Mouse (Mus musculus) kidney, adult 2 months (tissue): ENCODE data around the gene Sptb. TPM values are rescaled to one million over a fixed set of nuclear protein-coding genes. Genes with fewer than 3 reads are reported as not detected.

Source experiments
- DNase-seq: peaks from one replicate; pipeline ENCODE4 v3.0.0; 2021
- H3K27ac ChIP-seq: fragments of 200-500 bp; 2 replicates; pipeline ENCODE4 v1.5.1; 2012; ENCODE audit warnings: low read depth, low read length, control low read depth, inconsistent platforms; ENCODE audit not compliant: insufficient read depth
- H3K27me3 ChIP-seq: fragments of 200-500 bp; replicated peaks from 2 replicates; pipeline ENCODE4 v1.6.1; 2012; ENCODE audit warnings: mild to moderate bottlenecking, moderate library complexity, low read length, inconsistent platforms; ENCODE audit not compliant: control insufficient read depth, insufficient read depth
- H3K36me3 ChIP-seq: fragments of 200-500 bp; 2 replicates; pipeline ENCODE4 v1.6.1; 2012; ENCODE audit warnings: mild to moderate bottlenecking, moderate library complexity, low read length, inconsistent platforms; ENCODE audit not compliant: control insufficient read depth, insufficient read depth
- H3K4me1 ChIP-seq: fragments of 200-500 bp; 2 replicates; pipeline ENCODE4 v1.6.1; 2011; ENCODE audit warnings: low read length; ENCODE audit not compliant: control insufficient read depth, insufficient read depth
- H3K4me3 ChIP-seq: fragments of 200-500 bp; 2 replicates; pipeline ENCODE4 v1.5.1; 2011; ENCODE audit warnings: mild to moderate bottlenecking, low read depth, low read length, control low read depth; ENCODE audit not compliant: insufficient read depth
- CTCF ChIP-seq: fragments of 200-500 bp; conservative IDR thresholded peaks from 2 replicates; pipeline ENCODE4 v1.5.1; 2011; ENCODE audit warnings: low read depth, mild to moderate bottlenecking, control low read depth, low read length, moderate library complexity, mixed read lengths; ENCODE audit not compliant: insufficient read depth, insufficient read length
- POLR2A ChIP-seq: fragments of 200-500 bp; IDR thresholded peaks from one replicate; pipeline ENCODE4 v1.6.1; 2011; ENCODE audit warnings: low read depth, low read length, control low read depth
- WGBS: fragments of 180-500 bp; shearing (Covaris S2); methylation state at CpG from one replicate; pipeline ENCODE4 v1.1.7; 2018; 5-methylcytosine and 5-hydroxymethylcytosine counted together
- polyA plus RNA-seq: library from polyadenylated mRNA; depleted of rRNA; stranded (reverse); fragments of >200 nt; gene quantifications from 2 replicates; pipeline ENCODE4 v1.2.3, GENCODE M21; 2012

Sptb gene
- polyA plus RNA-seq, 1 experiment, result 1.9 TPM

GRCm38 (mm10) chr12:76709795-76710350 lies 474 bp downstream of the Sptb start:
- H3K27me3 ChIP-seq, result peaks cover 2% of the 10 kb centered on the region; the same call in 1 of the 2 replicates
- TF ChIP-seq POLR2A (no peak), CTCF (no peak)
- H3K27ac ChIP-seq, result no peak overlapping the region
- H3K36me3 ChIP-seq, result no peaks in the 10 kb centered on the region
- peak overlapping the region; percentile 57 for H3K4me3 ChIP-seq
- no peaks in the 10 kb centered on the region for H3K4me1 ChIP-seq
- DNase-seq, result peak; percentile 63
- under 1% methylated on average over 55 of the region's 55 CpGs for WGBS

GRCm38 (mm10) chr12:76708956-76709794 lies 1.2 kb downstream of the Sptb start:
- Histone ChIP-seq H3K4me3 (peak overlapping the region; percentile 57), H3K27ac (no peak overlapping the region), H3K36me3 (no peaks in the 10 kb centered on the region), H3K27me3 (peaks cover 2% of the 10 kb centered on the region; the same call in 1 of the 2 replicates), H3K4me1 (no peaks in the 10 kb centered on the region)
- 12% methylated on average over 34 of the region's 34 CpGs for WGBS
- DNase-seq, result peak; percentile 36
- TF ChIP-seq POLR2A, result no peak
- TF ChIP-seq CTCF, result no peak

- TF ChIP-seq POLR2A (no peak), CTCF (no peak)
- no peak for DNase-seq
- 91% methylated on average over 3 of the region's 3 CpGs for WGBS
Measured at GRCm38 (mm10) chr12:76708181-76708580, 2.2 kb downstream of the Sptb start.

GRCm38 (mm10) chr12:76696380-76696935 lies 13.9 kb downstream of the Sptb start:
- H3K27me3 ChIP-seq, result no peaks in the 10 kb centered on the region
- no peak overlapping the region for H3K27ac ChIP-seq
- no peaks in the 10 kb centered on the region for H3K36me3 ChIP-seq
- no peak for DNase-seq
- no peaks in the 10 kb centered on the region for H3K4me1 ChIP-seq
- no peak overlapping the region for H3K4me3 ChIP-seq
- WGBS, result 82% methylated on average over 13 of the region's 13 CpGs
- TF ChIP-seq POLR2A, result no peak
- no peak for TF ChIP-seq CTCF

More at GRCm38 (mm10) chr12:76708181-76708580, 2.2 kb downstream of the Sptb start:
- Histone ChIP-seq H3K27me3 (peaks cover 2% of the 10 kb centered on the region; the same call in 1 of the 2 replicates), H3K36me3 (no peaks in the 10 kb centered on the region), H3K4me3 (no peak overlapping the region), H3K4me1 (no peaks in the 10 kb centered on the region), H3K27ac (no peak overlapping the region)

- Histone ChIP-seq H3K4me3 (no peak overlapping the region), H3K4me1 (no peaks in the 10 kb centered on the region), H3K36me3 (no peaks in the 10 kb centered on the region), H3K27me3 (no peaks in the 10 kb centered on the region), H3K27ac (no peak overlapping the region)
- no peak for DNase-seq
- no peak for TF ChIP-seq POLR2A
- no peak for TF ChIP-seq CTCF
- 70% methylated on average over 5 of the region's 5 CpGs for WGBS
Measured at GRCm38 (mm10) chr12:76695773-76696172, 14.6 kb downstream of the Sptb start.

GRCm38 (mm10) chr12:76694801-76695505 lies 15.4 kb downstream of the Sptb start:
- Histone ChIP-seq H3K36me3 (no peaks in the 10 kb centered on the region), H3K27me3 (no peaks in the 10 kb centered on the region), H3K4me1 (no peaks in the 10 kb centered on the region), H3K4me3 (peak overlapping the region; percentile 10), H3K27ac (no peak overlapping the region)
- TF ChIP-seq POLR2A, result no peak
- no peak for TF ChIP-seq CTCF
- 6% methylated on average over 17 of the region's 17 CpGs for WGBS
- DNase-seq, result peak; percentile 44
